Mouse (Mus musculus) erythroblast, adult 5-6 weeks (primary cell): ENCODE results near the gene Cnr2. TPM values are rescaled to one million over a fixed set of nuclear protein-coding genes. Genes with fewer than 3 reads are reported as not detected.

Experiments
- ATAC-seq: replicated peaks from 2 replicates; pipeline ENCODE4 v1.8.0; 2016; ENCODE audit warnings: moderate number of reproducible peaks, mild to moderate bottlenecking, moderate TSS enrichment, inconsistent platforms; ENCODE audit not compliant: poor library complexity, low FRiP score, severe bottlenecking
- total RNA-seq, 2 experiments: library from RNA; stranded (forward) in 1 of 2; stranded (reverse) in 1 of 2; fragments of 150-400 nt in 1 of 2; fragments of 200-764, 138-1000 nt in 1 of 2; gene quantifications; 2 replicates each; pipeline versions ENCODE4 v1.2.3 to v1.2.4; 2015 to 2017; ENCODE audit warnings: low replicate concordance in 2 of 2

Gene Cnr2
- total RNA-seq, 2 experiments from 2014 or later, result 2.9 to 4.1 TPM

GRCm38 (mm10) chr4:135875546-135875945 lies 19.6 kb upstream of the Cnr2 start:
- ATAC-seq, result no peak

- ATAC-seq, result 0 out of 2 replicates have a peak, but pooled peaks have one; percentile 8
Measured at GRCm38 (mm10) chr4:135875991-135876582, 19.1 kb upstream of the Cnr2 start.

GRCm38 (mm10) chr4:135876583-135877020 lies 18.6 kb upstream of the Cnr2 start:
- ATAC-seq, result peak; percentile 18; the same call in 1 of the 2 replicates

- ATAC-seq, result no peak
Measured at GRCm38 (mm10) chr4:135877742-135878141, 17.5 kb upstream of the Cnr2 start.

- ATAC-seq, result no peak
Measured at GRCm38 (mm10) chr4:135879021-135879420, 16.2 kb upstream of the Cnr2 start.

- ATAC-seq, result no peak
Measured at GRCm38 (mm10) chr4:135880018-135880417, 15.2 kb upstream of the Cnr2 start.

GRCm38 (mm10) chr4:135880576-135880975 lies 14.6 kb upstream of the Cnr2 start:
- no peak for ATAC-seq

GRCm38 (mm10) chr4:135882023-135882422 lies 13.2 kb upstream of the Cnr2 start:
- no peak for ATAC-seq

GRCm38 (mm10) chr4:135883401-135883851 lies 11.8 kb upstream of the Cnr2 start:
- ATAC-seq, result no peak

- no peak for ATAC-seq
Measured at GRCm38 (mm10) chr4:135883881-135884516, 11.2 kb upstream of the Cnr2 start.

GRCm38 (mm10) chr4:135884531-135884930 lies 10.7 kb upstream of the Cnr2 start:
- no peak for ATAC-seq

- ATAC-seq, result no peak
Measured at GRCm38 (mm10) chr4:135885676-135886075, 9.5 kb upstream of the Cnr2 start.

- no peak for ATAC-seq
Measured at GRCm38 (mm10) chr4:135886184-135886583, 9.0 kb upstream of the Cnr2 start.

- no peak for ATAC-seq
Measured at GRCm38 (mm10) chr4:135888448-135889057, 6.6 kb upstream of the Cnr2 start.

- ATAC-seq, result no peak
Measured at GRCm38 (mm10) chr4:135889146-135889883, 5.9 kb upstream of the Cnr2 start.

GRCm38 (mm10) chr4:135889884-135890283 lies 5.3 kb upstream of the Cnr2 start:
- ATAC-seq, result peak; percentile 76

- ATAC-seq, result no peak
Measured at GRCm38 (mm10) chr4:135891539-135891938, 3.7 kb upstream of the Cnr2 start.

- no peak for ATAC-seq
Measured at GRCm38 (mm10) chr4:135892884-135893283, 2.3 kb upstream of the Cnr2 start.

GRCm38 (mm10) chr4:135896157-135896556 lies 963 bp downstream of the Cnr2 start:
- ATAC-seq, result no peak

- peak; percentile 92 for ATAC-seq
Measured at GRCm38 (mm10) chr4:135898380-135899049, 3.3 kb downstream of the Cnr2 start.
